Mouse (Mus musculus): ENCODE measurements around the gene Hdgfl2. TPM values are rescaled to one million over a fixed set of nuclear protein-coding genes. Genes with fewer than 3 reads are reported as not detected.

Hdgfl2 gene
- polyA plus RNA-seq, 1 experiment from 2014 or later = 177 TPM

DNA sequence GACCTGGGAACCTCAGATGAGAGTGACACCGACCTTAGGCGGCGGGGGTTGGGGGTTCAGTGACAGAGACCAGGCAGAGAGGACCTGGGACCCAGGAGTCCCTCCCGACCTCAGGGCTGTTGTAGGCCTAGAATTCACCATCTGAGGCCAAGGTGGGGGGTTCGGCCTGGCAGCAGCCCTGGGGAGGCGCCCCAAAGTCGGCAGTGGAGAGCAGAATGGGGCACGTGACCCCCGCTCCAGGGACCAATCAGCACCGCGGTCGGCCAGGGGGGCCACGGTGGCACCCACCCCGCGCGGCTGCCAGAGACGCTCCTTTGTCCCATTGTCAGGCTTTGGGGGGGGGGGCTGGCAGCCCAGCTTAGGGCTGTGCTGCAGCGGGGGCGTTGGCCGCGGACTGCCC is 59.9 kb downstream of the Hdgfl2 start:
- Histone ChIP-seq H3K9ac (peak overlapping the region; percentile 82), H3K9me3 (replicated peaks) (no peaks in the 10 kb centered on the region), H3K4me2 (replicated peaks) (peak overlapping the region; percentile 92), H3K27ac (no peak overlapping the region), H3K4me3 (peak overlapping the region; percentile 83), H3K27me3 (peaks cover 70% of the 10 kb centered on the region), H3K4me1 (peaks cover 65% of the 10 kb centered on the region), H3K36me3 (no peaks in the 10 kb centered on the region)
- 4% methylated on average over 17 of the region's 21 CpGs for WGBS
- ATAC-seq (ENCODE audit: low FRiP score) = peak; percentile 7; the same call in 1 of the 2 replicates

DNA sequence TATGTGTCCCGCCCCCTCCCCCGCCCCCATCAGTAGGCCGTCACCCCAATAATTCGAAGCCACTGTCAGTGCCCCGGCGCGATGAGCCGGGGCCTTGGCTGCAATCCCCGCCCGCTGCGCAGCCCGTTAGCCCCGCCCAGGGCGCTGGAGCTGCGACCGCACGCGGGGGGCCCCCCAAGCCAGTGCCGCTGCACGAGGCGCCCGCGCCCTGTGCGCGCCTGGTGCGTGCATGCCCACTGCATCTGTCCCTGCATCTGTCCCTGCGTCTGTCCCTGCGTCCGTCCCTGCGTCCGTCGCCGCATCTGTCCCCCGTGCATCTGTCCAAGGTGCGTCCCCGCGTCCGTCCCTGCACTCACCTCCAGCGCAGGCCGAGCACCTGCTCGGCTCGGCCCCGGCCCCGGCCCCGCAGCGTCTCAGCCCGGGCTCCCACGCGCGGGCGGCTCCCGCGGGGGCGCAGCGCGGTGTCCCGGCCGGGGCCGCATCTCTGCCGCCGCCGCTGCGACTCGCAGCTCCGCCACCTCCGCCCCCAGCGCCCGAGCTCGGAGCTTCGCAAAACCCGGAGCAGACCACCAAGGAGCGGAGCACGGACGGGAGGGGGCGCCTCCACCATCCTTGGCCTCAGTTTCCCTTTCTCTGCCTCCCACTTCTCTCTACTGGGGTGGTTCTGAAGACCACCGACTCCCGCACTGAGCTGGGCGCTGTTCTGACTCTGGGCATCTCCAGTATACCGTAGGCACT is 60.6 kb downstream of the Hdgfl2 start, which contains the start of gene Sema6b:
TSS of gene Sema6b (minus strand) at position 486 of the 738 bp plus-strand sequence.
- Histone ChIP-seq H3K36me3 (no peaks in the 10 kb centered on the region), H3K27ac (peak within 1 kb of the TSS; percentile 83), H3K4me1 (peaks cover 58% of the 10 kb centered on the region), H3K27me3 (peaks cover 75% of the 10 kb centered on the region), H3K4me2 (replicated peaks) (peak within 1 kb of the TSS; percentile 92), H3K9ac (peak within 1 kb of the TSS; percentile 82), H3K9me3 (replicated peaks) (no peaks in the 10 kb centered on the region), H3K4me3 (peak within 1 kb of the TSS; percentile 83)
- 1% methylated on average over 58 of the region's 79 CpGs for WGBS
- peak; percentile 38 for ATAC-seq (ENCODE audit: low FRiP score)

DNA sequence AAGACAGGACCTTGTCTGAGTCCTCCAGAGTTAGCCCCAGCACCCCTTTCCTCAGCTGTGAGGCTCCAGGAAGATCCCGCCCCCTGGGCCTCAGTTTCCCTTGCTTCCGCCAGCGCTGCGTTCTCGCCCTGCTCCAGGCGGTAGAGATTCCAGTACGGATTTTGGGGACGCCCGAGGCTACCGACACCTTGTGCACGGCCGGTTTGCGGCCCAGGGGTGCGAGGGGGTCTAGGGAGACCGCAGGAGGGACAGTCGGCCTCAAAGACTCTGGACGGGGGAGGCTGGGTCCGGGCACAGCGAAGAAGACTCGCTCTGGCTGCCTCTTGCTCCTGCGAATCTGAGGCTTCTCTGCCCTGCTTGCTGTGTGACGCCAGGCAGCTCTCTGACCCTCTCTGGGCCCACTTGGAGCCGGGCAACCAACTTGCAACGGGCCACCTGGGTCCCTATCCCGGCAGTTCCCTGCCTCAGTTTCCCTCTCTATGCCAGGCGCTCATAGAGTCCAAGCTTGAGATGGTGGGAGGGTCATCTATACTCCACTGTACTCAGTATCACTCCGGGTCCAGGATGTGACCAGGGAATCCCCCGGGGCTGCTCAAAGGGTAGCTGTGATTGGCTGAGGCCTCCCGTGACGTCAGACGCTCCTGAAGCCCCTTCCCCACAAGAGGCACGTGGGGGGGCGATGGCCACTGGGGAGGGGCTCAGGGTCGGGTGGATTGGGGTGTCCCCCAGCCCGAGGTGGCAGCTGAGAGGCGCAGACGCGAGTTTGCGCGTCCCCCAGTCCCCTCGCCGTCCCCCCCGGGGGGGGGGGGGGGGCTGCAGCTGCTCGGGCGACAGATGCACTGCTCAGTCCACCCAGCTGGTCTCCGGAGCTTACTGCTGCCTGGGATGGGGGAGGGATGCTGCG is 62.5 kb downstream of the Hdgfl2 start:
- peak overlapping the region; percentile 36 for H3K4me3 ChIP-seq
- peak overlapping the region; percentile 57 for H3K9ac ChIP-seq
- peaks cover 83% of the 10 kb centered on the region for H3K27me3 ChIP-seq
- H3K36me3 ChIP-seq = no peaks in the 10 kb centered on the region
- under 1% methylated on average over 38 of the region's 47 CpGs for WGBS
- H3K4me2 ChIP-seq (replicated peaks) = peak overlapping the region; percentile 59
- peaks cover 56% of the 10 kb centered on the region for H3K4me1 ChIP-seq
- H3K27ac ChIP-seq = peak overlapping the region; percentile 19; the same call in 1 of the 2 replicates
- ATAC-seq (ENCODE audit: low FRiP score) = peak; percentile 63
- H3K9me3 ChIP-seq (replicated peaks) = no peaks in the 10 kb centered on the region

DNA sequence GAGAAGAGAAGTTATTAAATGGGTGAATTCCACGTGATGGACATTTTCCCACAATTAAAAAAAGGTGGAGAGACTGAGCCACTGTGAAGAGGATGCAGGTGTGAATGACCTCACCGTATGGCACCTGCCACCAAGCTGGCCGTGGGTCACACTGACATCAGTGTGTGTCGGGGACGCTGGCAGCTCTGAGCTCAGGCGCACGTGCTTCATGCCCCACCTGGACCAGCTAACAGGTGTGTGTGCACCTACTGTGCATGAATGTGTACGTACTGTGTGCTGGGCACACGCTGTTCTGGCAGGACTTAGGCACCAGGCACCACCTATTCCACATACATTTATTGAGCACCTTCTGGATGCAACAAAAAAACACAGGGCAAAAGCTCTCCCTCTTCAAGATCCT is 65.1 kb downstream of the Hdgfl2 start:
- no peak for ATAC-seq (ENCODE audit: low FRiP score)
- no peak overlapping the region for H3K27ac ChIP-seq
- no peaks in the 10 kb centered on the region for H3K36me3 ChIP-seq
- H3K9ac ChIP-seq = no peak overlapping the region
- H3K9me3 ChIP-seq (replicated peaks) = no peaks in the 10 kb centered on the region
- H3K4me1 ChIP-seq = peaks cover 45% of the 10 kb centered on the region
- H3K27me3 ChIP-seq = peaks cover 84% of the 10 kb centered on the region
- 75% methylated on average over 9 of the region's 9 CpGs for WGBS
- H3K4me3 ChIP-seq = no peak overlapping the region
- H3K4me2 ChIP-seq (replicated peaks) = no peak overlapping the region

DNA sequence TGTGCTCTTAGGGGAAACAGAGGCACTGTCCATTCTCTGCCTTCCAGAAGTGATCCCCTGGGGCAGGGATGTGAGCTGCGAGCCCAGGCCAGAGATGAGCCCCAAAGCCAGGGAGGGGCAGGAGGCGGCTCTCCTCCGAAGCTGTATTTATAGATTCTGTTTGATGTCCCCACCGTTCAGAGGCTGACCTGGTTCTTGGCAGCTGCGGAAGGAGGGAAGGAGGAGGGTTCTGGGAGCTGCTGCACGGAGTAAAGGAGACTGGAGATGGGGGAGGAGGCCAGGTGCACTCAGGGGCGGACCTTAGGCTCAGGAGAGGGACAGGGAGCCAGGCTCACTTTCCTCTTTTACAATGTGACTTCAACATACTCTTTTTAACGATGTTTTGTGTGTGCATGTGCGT is 66.7 kb downstream of the Hdgfl2 start:
- H3K27me3 ChIP-seq = peaks cover 85% of the 10 kb centered on the region
- no peaks in the 10 kb centered on the region for H3K36me3 ChIP-seq
- H3K9me3 ChIP-seq (replicated peaks) = no peaks in the 10 kb centered on the region
- peaks cover 38% of the 10 kb centered on the region for H3K4me1 ChIP-seq
- ATAC-seq (ENCODE audit: low FRiP score) = no peak
- no peak overlapping the region for H3K27ac ChIP-seq
- H3K9ac ChIP-seq = no peak overlapping the region
- 23% methylated on average over 9 of the region's 9 CpGs for WGBS
- H3K4me2 ChIP-seq (replicated peaks) = no peak overlapping the region
- H3K4me3 ChIP-seq = no peak overlapping the region

DNA sequence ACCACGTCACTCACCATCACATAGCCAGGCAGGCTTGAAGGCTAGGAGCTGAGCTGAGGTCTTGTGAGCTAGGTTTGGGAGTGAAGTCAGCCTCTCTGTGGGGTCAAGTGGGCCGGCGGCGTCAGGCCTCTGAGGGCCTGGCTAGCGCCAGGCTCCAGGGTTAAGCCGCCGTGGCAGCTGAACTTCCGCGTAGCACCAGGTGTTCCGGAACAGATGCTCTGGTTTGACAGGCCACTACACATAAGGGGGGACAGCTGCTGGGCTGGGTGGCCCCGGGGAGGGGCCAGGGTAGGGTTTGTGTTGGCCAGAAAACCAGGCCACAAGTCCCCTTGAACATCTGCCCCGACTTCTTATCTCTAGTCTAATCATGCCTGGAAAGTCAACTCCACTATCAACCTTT is 68.0 kb downstream of the Hdgfl2 start:
- no peaks in the 10 kb centered on the region for H3K36me3 ChIP-seq
- no peaks in the 10 kb centered on the region for H3K9me3 ChIP-seq (replicated peaks)
- H3K9ac ChIP-seq = no peak overlapping the region
- H3K4me1 ChIP-seq = peaks cover 25% of the 10 kb centered on the region
- peaks cover 85% of the 10 kb centered on the region for H3K27me3 ChIP-seq
- no peak overlapping the region for H3K4me2 ChIP-seq (replicated peaks)
- no peak for ATAC-seq (ENCODE audit: low FRiP score)
- no peak overlapping the region for H3K4me3 ChIP-seq
- 66% methylated on average over 12 of the region's 12 CpGs for WGBS
- H3K27ac ChIP-seq = no peak overlapping the region

DNA sequence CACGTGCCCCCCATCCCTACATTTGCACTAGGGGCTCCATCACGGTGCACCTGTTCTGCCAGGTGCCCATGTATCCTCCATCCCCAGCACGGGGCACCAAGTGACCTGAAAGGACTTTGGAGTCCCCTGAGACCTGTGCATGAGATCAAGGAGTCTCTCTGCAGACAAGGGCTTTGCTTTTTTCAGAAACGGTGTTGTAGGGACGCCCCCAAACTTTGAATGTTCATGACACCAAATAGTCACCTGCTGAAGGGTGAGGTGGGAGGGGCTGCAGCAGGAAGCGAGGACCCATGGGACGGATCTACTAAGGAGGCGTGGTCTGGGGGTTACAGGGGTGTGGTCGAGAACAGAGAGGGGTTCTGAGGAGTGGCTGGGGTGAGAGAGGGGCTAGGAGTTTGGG is 68.8 kb downstream of the Hdgfl2 start:
- H3K36me3 ChIP-seq = no peaks in the 10 kb centered on the region
- ATAC-seq (ENCODE audit: low FRiP score) = no peak
- H3K4me3 ChIP-seq = peak overlapping the region; percentile 21; the same call in 1 of the 2 replicates
- H3K9me3 ChIP-seq (replicated peaks) = no peaks in the 10 kb centered on the region
- H3K4me2 ChIP-seq (replicated peaks) = peak overlapping the region; percentile 55
- H3K4me1 ChIP-seq = peaks cover 19% of the 10 kb centered on the region
- WGBS = 21% methylated on average over 9 of the region's 9 CpGs
- H3K27ac ChIP-seq = no peak overlapping the region
- peak overlapping the region; percentile 63; the same call in 1 of the 2 replicates for H3K9ac ChIP-seq
- H3K27me3 ChIP-seq = peaks cover 86% of the 10 kb centered on the region

DNA sequence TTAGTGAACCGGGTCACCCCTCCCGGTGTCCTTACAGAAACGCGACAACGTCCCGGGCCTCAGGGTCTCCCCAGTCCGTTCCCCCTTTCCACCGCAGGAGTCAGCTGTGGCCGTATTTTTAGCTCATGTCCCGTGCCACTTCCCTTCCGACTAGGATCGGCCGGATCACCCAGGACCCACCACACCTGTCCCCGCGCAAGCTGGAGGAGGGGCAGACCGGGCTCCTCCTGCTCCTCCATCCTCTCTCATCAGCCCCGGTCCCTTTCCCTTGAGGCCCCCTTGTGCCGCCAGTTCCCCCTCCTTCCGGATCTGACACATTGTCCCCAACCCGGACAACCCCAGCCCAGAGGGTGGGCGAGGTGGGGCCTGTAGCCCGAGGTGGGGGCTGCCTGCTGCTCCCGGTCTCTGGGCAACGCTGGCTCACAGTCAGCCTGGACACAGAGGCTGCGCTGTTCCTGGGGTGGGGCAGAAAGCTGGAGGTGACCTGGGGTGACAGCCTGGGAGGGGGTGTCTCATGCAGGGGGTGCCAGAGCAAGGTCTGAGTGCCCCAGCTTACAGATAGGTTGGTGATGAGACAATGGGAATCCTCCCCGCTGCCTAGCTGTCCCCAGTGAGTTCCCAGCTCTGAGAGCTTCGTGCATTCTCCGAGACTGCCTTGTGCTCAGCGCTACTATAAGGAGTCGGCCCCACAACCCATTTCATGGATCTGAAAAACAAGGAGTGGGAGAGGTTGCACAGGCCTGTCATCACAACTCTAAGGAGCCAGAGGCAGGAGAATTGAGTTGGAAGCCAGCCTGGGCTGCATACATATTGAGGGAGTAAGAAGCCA is 69.6 kb downstream of the Hdgfl2 start:
- Histone ChIP-seq H3K9me3 (replicated peaks) (no peaks in the 10 kb centered on the region), H3K4me2 (replicated peaks) (peak overlapping the region; percentile 55), H3K4me3 (peak overlapping the region; percentile 21), H3K9ac (peak overlapping the region; percentile 63), H3K27me3 (peaks cover 85% of the 10 kb centered on the region), H3K36me3 (no peaks in the 10 kb centered on the region), H3K27ac (no peak overlapping the region), H3K4me1 (peaks cover 26% of the 10 kb centered on the region)
- ATAC-seq (ENCODE audit: low FRiP score) = peak; percentile 46
- WGBS = 2% methylated on average over 30 of the region's 30 CpGs

DNA sequence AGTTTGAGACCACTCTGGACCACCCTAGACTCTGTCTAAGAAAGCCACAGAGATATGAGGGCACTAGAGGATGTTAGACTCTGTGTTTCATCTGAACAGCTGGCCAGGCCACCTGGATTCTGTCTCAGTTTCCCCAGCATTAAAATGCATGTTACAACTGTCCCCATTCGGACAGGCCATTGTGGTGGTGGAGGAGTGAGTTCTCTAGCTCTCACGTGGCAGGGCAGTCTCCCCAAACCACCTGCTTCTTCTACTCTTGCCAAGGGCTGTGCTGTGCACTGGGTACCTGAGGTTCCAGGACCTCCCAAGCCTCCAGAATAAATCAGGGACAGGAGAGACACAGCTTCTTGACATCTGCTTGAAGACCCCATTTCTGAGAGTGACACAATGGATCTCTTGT is 70.5 kb downstream of the Hdgfl2 start:
- H3K4me1 ChIP-seq = peaks cover 26% of the 10 kb centered on the region
- 48% methylated on average over 2 of the region's 2 CpGs for WGBS
- H3K36me3 ChIP-seq = no peaks in the 10 kb centered on the region
- no peak overlapping the region for H3K4me3 ChIP-seq
- H3K9me3 ChIP-seq (replicated peaks) = no peaks in the 10 kb centered on the region
- no peak for ATAC-seq (ENCODE audit: low FRiP score)
- H3K27ac ChIP-seq = no peak overlapping the region
- peaks cover 79% of the 10 kb centered on the region for H3K27me3 ChIP-seq
- H3K9ac ChIP-seq = no peak overlapping the region
- H3K4me2 ChIP-seq (replicated peaks) = no peak overlapping the region

Data from hindbrain, embryonic 12.5 days (tissue).